Mouse (Mus musculus) lung, postnatal 10 days (tissue): ENCODE results near the gene Adam17.
"Not testable (repeated sequence)": the region's sequence is repeated elsewhere in the genome, so short reads cannot be mapped to it uniquely, and the experiment has no call there.

ENCODE experiments used
- DNase-seq: peaks from one replicate; pipeline ENCODE4 v3.0.0; 2021

The Adam17 gene

DNA sequence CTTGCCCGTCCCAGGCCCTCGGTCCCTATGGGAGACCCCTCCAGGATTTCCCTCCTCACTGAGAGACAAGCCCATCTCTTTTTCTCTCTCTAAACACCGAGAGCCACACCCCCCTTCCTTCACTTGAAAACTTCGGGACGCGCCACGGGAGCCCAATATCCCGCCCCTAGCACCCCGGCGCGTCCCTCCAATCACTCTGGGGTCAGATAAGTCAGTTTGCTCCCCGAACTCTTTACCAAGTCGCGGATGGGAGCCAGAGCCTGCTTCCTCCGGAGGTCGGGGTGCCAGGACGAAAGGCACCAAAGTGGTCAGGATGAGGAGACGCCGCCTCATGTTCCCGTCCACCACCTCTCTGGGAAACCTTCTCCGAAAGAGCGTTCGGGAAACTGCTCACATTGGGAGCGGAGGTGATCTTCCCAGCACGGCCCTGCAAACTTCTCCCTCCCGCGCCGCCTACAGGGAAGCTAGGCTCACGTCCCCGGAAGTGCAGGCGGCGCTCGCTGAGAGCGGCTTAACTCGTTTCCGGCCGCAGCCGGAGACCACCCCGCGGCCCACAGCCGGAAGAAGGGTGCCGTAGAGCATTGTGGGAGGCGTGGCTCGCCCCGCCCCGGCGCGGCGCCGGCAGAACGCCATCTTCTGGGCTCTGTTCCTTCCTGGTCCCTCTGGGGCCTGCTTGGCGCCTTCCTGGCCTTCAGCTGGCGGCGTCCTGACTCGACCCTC, at the start of gene Adam17:
Gene Adam17 (minus strand): TSS at position 533 of the 720 bp plus-strand sequence.
- DNase-seq, result peak; percentile 98

DNA sequence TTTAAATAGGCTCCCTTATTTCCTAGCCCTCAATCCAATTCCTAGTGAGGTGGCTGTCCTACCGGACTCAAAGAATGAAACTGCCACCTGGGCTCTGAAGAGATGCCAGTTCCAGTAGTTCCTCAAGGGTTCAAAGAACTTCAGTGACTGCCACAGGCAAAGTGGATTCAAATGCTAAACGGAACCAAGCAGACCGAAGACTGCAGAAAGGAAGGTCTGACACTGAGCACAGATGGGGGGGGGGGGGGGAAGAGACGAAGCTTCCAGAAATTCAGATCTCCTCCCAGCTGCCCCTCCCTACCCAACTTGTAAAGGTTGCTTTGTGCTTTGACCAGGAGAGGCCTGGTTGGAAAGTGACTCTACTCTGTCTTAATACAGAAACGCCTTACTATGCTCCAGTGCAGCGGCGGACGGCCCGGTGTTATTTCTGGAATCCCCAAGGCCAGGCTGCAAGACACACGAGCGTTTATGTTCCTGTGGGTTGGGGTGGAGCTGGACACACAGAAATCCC, 45.2 kb upstream of the Adam17 start:
- no peak for DNase-seq

DNA sequence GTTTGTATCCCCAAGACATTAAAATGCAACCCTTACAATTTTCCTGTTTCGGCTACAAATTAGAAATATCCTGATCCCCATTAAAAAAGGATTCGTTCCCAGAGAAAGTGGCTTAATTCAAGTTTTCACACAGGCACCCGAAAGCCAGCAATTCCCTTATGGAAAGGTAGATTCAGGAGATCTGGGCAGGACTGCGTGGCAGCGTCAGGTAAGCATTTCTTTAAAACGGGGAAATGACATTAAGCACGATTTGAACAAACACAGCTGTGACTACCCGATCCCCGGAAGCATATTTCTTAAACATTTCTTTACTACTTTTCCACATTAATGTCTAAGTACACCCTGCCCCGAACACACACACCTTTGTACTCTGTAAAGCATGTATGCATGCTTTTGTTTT, 44.7 kb upstream of the Adam17 start:
- no peak for DNase-seq

DNA sequence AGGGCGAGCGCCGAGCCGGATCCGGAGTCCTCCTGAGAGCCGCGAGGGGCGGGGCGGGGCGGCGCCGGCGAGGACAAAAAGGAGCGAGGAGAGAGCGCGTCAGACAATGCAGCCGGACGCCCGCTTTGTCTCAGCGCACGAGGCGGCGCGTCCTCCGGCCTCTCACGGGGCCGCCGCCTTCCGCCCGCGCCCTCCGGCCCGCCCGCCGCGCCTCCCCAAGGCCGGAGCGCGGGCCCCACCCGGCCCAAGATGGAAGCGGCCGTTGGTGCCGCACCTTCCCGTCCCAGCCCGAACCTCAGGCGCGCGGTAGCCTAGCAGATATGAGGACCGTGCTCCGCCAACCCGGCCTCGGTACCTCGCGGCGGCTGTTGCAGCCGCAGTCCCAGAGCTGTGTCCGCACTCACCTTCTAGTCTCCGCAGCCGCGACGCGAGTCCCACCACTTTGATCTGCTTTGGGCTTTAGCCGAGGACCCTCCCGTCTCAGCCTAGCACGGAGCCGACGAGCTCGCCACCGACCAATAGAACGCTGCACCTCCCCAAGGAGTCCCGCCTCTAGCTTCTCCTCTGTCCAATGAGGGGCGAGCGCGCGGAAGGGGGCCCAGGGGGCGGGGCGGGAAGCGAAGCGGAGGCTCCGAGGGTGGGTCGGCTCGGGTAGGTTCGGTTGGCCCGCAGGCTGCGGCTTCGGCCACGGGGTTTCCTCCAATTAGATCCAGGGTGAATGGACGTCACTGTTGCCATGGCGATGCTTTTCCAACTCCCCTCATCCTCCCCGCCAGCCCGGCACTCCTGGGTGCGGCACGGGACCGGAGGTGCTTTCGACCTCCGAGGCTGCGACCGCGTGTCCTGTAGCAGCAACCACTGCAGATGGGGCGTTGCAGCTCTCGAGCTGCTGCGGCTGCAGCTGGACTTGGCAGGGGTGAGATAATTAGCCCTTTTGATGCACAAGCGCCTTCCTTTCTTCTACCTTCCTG, 44.0 kb upstream of the Adam17 start, which contains the start of gene Ywhaq:
Gene Ywhaq (minus strand): TSS at position 538 of the 971 bp plus-strand sequence.
- peak; percentile 98 for DNase-seq

DNA sequence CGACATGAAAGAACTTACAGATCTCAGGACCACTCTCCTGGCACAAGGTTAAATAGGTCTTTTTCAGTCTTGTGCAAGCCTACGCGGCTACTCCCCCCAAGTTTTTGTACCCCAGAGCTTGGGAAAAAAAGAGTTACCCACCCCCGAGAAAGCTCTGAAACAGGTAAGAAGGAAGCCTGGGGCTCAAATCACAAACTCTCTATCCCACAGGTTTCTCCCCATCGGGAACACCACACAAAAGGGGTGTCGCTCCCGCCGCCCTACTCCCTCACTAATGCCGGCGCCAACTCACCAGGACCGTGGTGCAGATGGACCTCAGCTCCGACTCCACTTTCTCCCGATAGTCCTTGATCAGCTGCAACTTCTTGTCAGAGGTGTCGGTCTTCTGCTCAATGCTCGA, 43.1 kb upstream of the Adam17 start:
- peak; percentile 12 for DNase-seq

DNA sequence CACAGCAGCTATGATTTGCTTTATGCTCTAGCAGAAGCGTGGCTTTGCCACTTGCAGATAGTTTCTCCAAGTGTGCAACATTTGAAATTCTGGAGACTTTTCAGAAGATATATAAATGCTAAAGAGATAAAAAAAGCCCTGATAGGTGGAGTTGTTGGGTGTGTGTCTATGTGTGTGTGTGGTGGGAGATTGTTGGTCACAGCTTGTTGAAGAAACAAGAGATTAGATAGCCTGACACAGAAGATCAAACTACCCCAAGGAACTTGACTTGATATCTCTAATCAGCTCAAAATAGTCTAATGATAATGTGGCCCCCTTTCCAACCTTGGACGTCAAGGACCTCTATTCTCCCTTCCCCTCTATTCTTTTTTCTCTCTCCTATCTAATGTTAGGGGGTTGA, 37.2 kb upstream of the Adam17 start:
- no peak for DNase-seq

DNA sequence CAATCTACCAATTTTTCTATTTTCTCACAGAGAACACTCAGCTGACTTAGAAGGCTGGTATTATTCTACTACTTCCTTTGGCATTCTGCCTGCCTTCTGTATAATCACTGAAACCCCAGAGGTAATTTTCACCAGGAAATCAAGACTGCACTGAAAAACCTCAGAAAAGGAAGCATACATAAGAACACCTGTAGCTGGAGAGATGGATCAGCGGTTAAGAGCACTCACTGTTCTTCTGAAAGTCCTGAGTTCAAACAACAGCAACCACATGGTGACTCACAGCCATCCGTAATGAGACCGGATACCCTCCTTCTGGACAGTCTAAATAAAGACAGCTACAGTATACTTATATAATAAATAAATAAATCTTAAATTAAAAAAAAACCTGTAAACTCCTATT, 36.2 kb upstream of the Adam17 start:
- DNase-seq, result no peak

DNA sequence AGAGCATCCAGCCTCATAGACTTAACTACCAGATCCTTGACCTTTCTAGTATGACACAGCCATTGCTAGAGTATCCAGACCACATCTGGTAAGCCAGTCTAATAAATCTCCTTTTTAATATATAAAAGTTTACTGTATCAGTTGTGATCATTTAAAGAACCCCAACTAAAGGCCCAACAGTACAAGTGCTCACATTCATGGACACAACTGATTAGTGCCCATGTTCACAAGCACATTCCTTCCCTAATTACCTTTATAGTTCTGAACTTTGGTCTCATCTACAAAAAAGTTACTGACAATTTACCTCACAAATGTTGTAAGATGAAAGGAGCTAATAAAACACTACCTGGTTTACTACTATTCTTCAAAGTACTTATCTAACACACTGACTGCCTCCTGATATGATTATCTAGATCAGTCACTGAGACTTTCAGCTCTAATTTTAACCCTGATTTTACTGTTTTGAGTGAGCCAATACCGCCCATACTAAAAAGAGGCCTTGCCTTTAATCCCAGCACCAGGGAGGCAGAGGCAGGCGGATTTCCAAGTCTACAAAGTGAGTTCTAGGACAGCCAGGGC, 35.4 kb upstream of the Adam17 start:
- DNase-seq, result no peak

DNA sequence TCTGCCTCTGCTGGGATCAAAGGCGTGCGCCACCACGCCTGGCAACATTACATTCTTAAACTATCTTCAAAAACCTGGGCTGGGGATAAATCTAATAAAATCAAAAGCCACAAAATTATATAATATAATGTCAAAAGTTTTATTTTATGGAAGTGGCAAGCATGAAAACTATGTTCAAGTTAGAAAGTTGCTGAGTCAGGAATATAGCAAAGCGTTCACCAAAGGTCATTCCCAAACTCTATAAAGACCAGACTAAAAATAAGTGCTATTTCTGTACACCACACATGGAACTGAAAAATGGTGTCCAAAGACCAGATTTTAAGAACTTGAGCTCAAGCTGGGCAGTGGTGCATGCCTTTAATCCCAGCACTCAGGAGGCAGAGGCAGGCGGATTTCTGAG, 29.3 kb upstream of the Adam17 start:
- DNase-seq, result no peak

DNA sequence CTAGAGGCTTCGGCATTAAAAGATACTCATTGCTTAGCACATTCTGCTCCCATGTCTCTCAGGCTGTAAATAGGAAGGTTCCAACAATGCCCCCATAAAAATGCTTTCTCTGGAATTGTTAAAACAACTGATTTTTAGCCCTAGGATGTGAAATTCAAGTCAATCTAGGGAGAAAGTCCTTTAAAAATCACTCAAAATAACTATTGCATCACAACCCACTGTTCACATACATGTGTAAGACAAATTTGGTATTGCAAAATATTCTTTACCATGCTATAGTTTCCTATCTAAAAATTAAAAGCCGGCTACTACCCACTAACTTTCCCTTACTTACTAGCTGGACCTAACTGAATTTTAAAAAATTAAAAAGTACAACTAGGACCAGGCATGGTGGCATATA, 12.8 kb upstream of the Adam17 start:
- no peak for DNase-seq

DNA sequence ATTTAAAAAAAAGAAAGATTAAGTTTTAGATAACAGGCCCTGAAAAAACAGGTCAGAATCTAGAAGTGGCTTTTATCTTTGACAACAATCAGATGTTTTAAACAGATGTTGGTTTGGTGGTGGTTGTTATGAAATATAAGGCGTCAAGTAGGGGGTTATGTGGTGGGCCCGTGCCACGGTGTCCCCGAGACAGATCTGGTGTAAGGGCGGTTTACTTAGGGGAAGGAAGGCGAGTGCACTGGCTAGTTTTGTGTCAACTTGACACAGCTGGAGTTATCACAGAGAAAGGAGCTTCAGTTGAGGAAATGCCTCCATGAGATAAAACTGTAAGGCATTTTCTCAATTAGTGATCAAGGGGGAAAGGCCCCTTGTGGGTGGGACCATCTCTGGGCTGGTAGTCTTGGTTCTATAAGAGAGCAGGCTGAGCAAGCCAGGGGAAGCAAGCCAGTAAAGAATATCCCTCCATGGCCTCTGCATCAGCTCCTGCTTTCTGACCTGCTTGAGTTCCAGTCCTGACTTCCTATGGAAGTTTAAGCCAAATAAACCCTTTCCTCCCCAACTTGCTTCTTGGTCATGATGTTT, 5.4 kb upstream of the Adam17 start:
- DNase-seq, result not testable (repeated sequence)

DNA sequence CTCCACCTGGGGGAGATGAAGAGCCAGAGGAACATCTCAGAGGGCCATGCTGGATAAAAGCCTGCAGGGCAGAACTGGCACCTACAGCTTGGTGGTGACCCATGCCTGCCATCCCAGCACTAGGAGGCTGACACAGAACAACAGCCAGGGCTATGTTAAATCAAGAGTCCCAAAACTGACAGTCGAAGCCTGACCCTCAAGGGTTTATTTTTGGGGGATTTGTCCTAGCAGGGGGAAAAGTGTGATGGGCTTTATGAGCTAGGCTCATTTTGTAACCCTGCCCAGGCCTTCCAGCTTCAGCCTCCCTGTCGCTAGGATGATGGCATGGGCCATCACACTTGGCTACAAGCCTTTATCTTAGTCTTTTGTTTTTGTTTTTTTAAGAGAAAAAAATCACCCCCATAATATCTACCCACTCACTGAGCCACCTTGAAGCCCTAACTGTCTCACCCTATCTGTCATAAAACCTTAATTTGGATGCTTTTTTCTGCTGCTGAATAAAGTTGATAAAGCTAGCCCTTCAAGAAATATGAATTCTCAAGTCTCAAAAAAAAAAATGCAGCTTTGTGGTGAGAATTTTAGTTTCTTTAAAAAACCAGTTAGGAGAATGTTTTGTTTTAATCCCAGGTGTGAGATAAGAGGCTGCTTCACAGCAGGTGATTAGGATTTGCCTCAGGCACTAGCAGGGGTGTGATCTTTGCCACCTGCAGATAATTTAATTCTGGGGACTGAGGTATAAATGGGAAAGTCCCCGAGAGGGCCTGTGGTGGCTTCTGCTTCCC, 2.1 kb upstream of the Adam17 start:
- DNase-seq, result no peak

DNA sequence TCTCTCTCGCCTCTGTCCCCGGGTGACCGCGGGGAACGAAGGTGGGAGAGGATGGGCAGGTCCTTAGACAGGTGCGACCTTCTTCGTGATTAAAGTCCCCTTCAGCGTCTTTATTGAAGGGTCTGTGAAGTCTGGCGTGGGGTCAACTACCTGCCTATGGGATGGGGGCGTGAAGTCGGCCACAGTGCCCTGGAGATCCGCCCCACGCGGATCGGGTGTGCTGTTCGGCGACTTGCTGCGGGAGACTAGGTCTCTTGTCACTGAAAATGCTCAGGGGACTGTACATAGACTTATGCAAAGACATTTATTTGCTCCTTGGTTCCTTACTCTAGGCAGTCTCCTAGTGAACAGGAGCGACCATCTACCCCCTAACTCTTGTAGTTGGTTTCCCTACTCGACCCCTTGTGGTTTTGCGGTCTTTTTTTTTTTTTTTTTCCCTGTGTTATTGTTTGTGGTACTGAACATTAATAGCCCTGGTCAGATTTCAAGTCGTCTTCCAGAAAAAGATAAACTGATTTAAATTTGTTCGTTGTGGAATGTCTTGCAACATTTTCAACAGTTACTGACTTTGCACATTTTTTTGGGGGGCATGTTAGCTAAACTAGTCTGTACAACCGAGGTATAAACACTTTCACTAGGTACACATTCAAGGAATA, 516 bp upstream of the Adam17 start:
- no peak for DNase-seq

DNA sequence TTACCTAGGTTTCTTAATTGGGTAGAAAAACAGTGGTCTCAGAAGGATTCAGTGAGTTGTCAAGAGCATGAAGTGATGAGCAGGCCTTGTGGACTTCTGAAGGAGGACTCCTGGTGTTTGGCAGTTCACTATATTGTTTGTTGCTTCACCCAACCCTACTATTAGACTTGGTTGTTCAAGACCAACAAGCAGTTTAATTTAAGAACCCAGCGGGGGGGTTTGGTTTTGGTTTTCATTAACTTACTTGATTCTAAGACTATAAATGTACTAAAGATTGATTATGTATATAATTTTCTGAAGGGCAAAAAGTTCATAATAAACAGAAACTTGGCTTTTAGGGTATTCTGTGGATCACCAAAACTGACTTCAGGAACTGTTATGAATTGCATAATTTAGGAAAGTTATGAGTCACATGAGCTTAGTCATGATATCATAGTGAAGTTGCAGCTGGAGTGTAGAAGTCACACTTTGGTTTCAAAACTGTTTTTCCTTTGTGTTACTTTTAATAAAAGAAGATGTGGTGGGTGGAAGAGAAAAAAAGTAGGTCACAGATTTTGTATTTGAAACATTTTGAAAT, 3.3 kb downstream of the Adam17 start:
- DNase-seq, result no peak

DNA sequence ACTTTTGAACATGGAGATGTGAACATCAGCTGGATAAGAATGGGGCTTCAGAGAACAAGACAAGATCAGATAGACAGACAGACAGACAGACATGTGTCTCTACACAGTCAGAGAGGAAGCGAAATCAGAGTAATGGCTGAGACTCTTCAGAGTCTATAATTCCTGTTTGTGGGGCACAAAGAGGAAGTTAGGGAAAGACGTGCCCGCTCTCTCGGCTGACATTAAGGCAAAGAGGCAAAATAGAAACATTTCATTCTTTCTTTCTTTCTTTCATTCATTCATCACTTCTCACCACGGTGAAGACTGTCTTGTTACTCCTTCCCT, 4.4 kb downstream of the Adam17 start:
- no peak for DNase-seq

DNA sequence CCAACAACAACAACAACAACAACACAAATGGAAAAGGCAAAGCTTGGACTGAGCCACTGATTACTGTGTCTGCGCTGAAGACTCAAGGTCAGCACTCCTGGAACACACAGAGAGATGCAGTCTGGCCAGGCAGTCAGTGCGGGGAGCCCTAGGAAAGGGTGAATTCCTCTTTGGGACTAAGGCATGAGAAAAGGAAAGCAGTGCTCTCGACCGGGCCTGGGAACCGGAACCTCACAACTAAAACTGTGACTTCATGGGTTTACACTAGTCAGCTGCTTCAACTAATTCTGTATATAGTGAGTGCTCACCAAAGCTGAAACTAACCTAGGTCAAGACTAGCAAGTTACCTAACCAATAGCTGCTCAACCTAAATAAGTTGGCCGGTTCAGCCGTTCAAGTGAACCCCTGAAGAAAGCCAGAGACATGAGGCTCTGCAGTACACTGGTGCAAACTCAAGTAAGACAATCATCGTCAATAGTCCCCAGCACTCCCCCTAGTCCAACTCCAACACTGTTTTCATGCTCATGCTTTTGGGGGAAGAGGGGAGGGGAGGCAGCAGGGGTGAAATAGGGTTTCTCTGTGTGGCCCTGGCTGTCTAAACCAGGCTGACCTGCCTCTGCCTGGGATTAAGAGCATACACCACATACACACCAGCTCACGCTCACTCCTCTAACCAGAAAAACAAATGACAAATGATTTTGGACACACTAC, 4.9 kb downstream of the Adam17 start:
- DNase-seq, result no peak

DNA sequence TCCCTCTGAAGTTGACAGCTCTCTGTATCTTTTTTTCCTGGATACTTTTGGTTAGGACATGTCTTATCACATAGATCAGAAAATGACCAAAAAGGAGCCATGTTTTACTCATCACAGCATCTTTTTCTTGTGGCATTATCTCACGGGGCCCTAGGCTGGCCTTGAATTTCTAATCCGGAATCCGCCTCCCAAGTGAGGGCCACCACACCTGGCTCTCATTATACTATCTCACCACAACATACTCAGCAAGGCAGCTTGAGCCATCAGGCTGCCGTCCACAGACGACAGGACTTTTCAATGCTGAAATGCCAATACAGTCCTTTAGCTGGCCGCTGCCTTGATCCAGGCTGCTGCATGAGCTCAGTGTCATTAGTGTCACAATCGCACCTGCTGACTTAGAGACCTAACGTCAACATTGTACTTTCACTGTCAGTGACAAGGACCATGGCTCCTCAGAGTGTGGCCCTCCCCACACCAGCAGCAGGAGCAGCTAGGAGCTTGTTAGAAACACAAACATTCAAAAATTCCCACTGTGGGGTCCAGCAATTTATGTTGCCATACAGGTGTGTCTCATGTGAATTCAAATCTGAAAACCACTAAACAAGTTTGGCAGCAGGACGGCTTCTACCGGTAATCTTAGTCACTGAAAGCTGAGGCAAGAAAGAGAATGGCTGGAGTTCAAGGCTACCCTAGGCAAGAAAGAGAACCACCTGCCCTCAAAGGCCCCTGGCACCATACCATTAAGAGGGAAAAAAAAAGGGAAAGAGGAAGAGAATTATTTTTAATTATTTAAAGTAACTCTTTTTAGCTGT, 8.6 kb downstream of the Adam17 start:
- DNase-seq, result no peak

DNA sequence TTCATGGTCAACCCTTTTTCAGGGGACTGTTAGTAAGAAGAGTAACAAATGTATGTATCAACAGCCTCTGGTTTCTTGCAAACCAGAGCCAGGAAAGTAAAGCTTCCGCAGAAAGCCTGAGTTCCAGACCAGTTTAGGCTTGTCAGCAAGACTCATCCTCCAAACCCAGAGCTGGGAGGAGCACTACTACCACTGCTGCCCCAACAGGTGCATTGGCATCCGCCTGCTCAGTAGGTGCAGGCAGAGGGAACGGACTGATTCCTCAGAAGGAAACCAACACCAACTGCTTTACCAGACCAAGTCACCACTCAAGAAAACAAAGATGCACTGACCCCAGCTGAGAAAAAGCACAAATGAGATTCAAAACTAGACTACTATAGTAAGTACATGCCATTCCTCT, 10.2 kb downstream of the Adam17 start:
- DNase-seq, result no peak

DNA sequence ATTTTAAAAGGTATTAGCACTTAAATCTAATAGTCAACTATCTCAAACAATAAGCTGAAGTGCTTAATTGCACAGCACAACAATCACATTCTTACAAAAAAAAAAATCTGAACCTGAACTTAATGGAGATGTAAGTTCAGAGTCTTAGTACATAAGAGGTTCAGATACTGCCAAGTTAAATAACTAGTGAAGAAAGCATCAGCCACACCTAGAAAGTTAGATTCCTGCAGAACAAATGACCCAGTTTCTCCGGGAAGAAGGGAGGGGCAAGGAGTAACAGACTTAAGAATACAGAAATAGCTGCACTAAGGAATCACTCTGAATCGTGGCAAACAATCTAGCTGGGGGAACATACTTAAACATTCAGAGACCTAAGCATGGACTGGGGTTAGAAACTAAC, 10.7 kb downstream of the Adam17 start:
- peak; percentile 44 for DNase-seq

DNA sequence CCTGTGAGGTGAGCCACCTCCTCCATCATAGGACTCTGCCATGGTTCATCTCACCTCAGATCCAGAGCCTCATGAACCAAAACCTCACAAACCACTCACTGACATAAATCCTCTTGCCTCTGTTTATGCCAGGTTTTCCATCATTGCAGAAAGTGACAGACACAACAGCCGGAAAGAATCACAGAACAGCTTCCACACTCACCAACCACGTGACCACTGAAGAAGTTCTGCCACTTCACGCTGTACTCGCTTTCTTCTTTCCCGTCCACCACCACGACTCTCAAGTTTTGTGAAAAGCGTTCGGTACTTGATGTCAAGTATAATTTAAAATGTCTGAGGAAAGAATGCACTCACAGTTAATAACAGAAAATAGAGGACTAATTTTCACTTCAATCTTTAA, 19.8 kb downstream of the Adam17 start:
- peak; percentile 62 for DNase-seq
